Mouse (Mus musculus) forebrain, embryonic 11.5 days (tissue): ENCODE measurements around the gene Knstrn. TPM values are rescaled to one million over a fixed set of nuclear protein-coding genes. Genes with fewer than 3 reads are reported as not detected.

ENCODE experiments used
- ATAC-seq: fragments of 200-750 bp; cut with Nextera tagmentation; replicated peaks from 2 replicates; pipeline ENCODE4 v1.8.0; 2017; ENCODE audit warnings: moderate TSS enrichment; ENCODE audit not compliant: low FRiP score
- DNase-seq: peaks from one replicate; pipeline ENCODE4 v3.0.0-alpha.2; 2017; ENCODE audit warnings: low spot score
- H3K27ac ChIP-seq: fragments of 300-500 bp; sonication (generic); 2 replicates; pipeline ENCODE4 v1.5.1; 2014; ENCODE audit warnings: low read depth, low read length
- H3K27me3 ChIP-seq: fragments of 300-500 bp; sonication (generic); 2 replicates; pipeline ENCODE4 v1.6.1; 2014; ENCODE audit warnings: mild to moderate bottlenecking, low read length, mixed read lengths; ENCODE audit not compliant: control insufficient read depth, insufficient read depth
- H3K36me3 ChIP-seq: fragments of 300-500 bp; sonication (generic); 2 replicates; pipeline ENCODE4 v1.6.1; 2014; ENCODE audit warnings: mild to moderate bottlenecking, low read length, moderate library complexity, mixed read lengths; ENCODE audit not compliant: control insufficient read depth, insufficient read depth
- H3K4me1 ChIP-seq: fragments of 300-500 bp; sonication (generic); replicated peaks from 2 replicates; pipeline ENCODE4 v1.6.1; 2014; ENCODE audit warnings: low read length, mixed read lengths; ENCODE audit not compliant: control insufficient read depth, insufficient read depth
- H3K4me2 ChIP-seq: fragments of 300-500 bp; sonication (generic); 2 replicates; pipeline ENCODE4 v1.6.1; 2014; ENCODE audit warnings: low read depth, mild to moderate bottlenecking, low read length, moderate library complexity, mixed read lengths; ENCODE audit not compliant: severe bottlenecking
- H3K4me3 ChIP-seq: fragments of 300-500 bp; sonication (generic); 2 replicates; pipeline ENCODE4 v1.5.1; 2014; ENCODE audit warnings: low read depth, low read length
- H3K9ac ChIP-seq: fragments of 300-500 bp; sonication (generic); 2 replicates; pipeline ENCODE4 v1.6.1; 2014; ENCODE audit warnings: low read length
- H3K9me3 ChIP-seq: fragments of 300-500 bp; sonication (generic); 2 replicates; pipeline ENCODE4 v1.6.1; 2016; ENCODE audit warnings: low read length, mixed read lengths; ENCODE audit not compliant: control insufficient read depth
- WGBS: fragments of 180-500 bp; shearing (Covaris S2); extraction: QIAGEN DNeasy Blood & Tissue Kit; methylation state at CpG from one replicate; pipeline ENCODE4 v1.1.7; 2014; 5-methylcytosine and 5-hydroxymethylcytosine counted together
- polyA plus RNA-seq: library from polyadenylated mRNA; unstranded; fragments of >200 nt; fragmentation: Nextera tagmentation; extraction: Ambion mirVana; gene quantifications from 2 replicates; pipeline ENCODE4 v1.2.1, GENCODE M21; 2014

The Knstrn gene
- polyA plus RNA-seq, 1 experiment from 2014 or later: 202 TPM

GRCm38 (mm10) chr2:118802542-118803118 lies 11.2 kb upstream of the Knstrn start:
- H3K4me1 ChIP-seq: no peaks in the 10 kb centered on the region
- no peak overlapping the region for H3K4me3 ChIP-seq
- DNase-seq: no peak
- H3K36me3 ChIP-seq: no peaks in the 10 kb centered on the region
- ATAC-seq: no peak
- H3K9me3 ChIP-seq: no peaks in the 10 kb centered on the region
- no peaks in the 10 kb centered on the region for H3K27me3 ChIP-seq
- H3K4me2 ChIP-seq: no peak overlapping the region
- H3K27ac ChIP-seq: no peak overlapping the region
- WGBS: 75% methylated on average over 4 of the region's 4 CpGs
- no peak overlapping the region for H3K9ac ChIP-seq

DNA sequence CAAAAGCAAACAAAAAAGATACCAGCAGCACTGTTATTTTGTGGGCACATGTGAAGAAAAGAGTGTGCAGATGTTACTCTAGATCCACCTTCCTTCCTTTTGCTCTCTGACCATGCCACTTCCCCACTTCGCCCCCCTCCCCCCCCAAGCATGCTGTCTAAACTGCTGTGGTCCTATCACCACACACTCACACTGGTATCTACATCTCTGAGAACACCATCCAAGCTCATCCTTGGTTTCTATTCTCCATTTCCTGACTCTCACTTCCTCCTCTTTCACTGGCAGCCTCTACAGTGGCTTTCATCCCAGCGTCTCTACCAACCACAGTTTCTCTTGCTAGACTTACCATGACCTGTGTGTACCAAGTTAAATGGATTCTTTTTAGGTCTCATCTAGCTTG lies 9.3 kb upstream of the Knstrn start:
- DNase-seq (no peak), ATAC-seq (no peak)
- Histone ChIP-seq H3K9me3 (no peaks in the 10 kb centered on the region), H3K4me1 (no peaks in the 10 kb centered on the region), H3K9ac (no peak overlapping the region), H3K4me3 (no peak overlapping the region), H3K27me3 (no peaks in the 10 kb centered on the region), H3K36me3 (no peaks in the 10 kb centered on the region), H3K27ac (no peak overlapping the region), H3K4me2 (no peak overlapping the region)
- WGBS: 84% methylated on average over 2 of the region's 2 CpGs

- no peak overlapping the region for H3K9ac ChIP-seq
- H3K4me1 ChIP-seq: no peaks in the 10 kb centered on the region
- DNase-seq (no peak), ATAC-seq (no peak)
- 79% methylated on average over 3 of the region's 3 CpGs for WGBS
- no peak overlapping the region for H3K4me3 ChIP-seq
- H3K36me3 ChIP-seq: no peaks in the 10 kb centered on the region
- no peak overlapping the region for H3K4me2 ChIP-seq
- H3K27me3 ChIP-seq: no peaks in the 10 kb centered on the region
- no peaks in the 10 kb centered on the region for H3K9me3 ChIP-seq
- H3K27ac ChIP-seq: no peak overlapping the region
Measured at GRCm38 (mm10) chr2:118805137-118805536, 8.7 kb upstream of the Knstrn start.

- H3K27ac ChIP-seq: no peak overlapping the region
- WGBS: 51% methylated on average over 3 of the region's 3 CpGs
- H3K9ac ChIP-seq: no peak overlapping the region
- ATAC-seq: no peak
- H3K36me3 ChIP-seq: no peaks in the 10 kb centered on the region
- H3K4me1 ChIP-seq: no peaks in the 10 kb centered on the region
- H3K4me2 ChIP-seq: no peak overlapping the region
- DNase-seq: no peak
- H3K4me3 ChIP-seq: no peak overlapping the region
- H3K9me3 ChIP-seq: no peaks in the 10 kb centered on the region
- no peaks in the 10 kb centered on the region for H3K27me3 ChIP-seq
Measured at GRCm38 (mm10) chr2:118805756-118806155, 8.0 kb upstream of the Knstrn start.

DNA sequence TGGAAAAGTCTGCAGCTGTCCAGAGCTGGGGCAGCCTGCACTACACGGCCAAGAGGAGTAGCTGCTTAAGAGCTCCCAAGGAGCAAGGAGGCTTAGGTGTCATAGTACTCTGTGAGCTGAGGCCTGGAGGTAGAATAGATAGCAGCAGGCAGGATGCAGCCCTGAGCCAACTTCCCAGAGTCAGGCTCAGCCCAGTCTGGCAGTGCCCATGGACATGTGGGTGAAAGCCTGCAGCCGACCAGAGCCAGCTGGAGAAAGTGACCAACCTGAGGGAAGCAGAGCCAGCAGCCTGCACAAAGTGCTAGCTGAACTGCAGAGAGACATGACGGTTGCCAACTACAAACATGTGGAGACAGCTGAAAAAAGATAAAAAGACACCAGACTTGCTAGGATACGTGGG lies 6.9 kb upstream of the Knstrn start:
- no peaks in the 10 kb centered on the region for H3K27me3 ChIP-seq
- H3K27ac ChIP-seq: no peak overlapping the region
- WGBS: 76% methylated on average over 4 of the region's 4 CpGs
- H3K9ac ChIP-seq: no peak overlapping the region
- H3K9me3 ChIP-seq: no peaks in the 10 kb centered on the region
- no peak overlapping the region for H3K4me2 ChIP-seq
- no peak overlapping the region for H3K4me3 ChIP-seq
- DNase-seq (no peak), ATAC-seq (no peak)
- no peaks in the 10 kb centered on the region for H3K36me3 ChIP-seq
- no peaks in the 10 kb centered on the region for H3K4me1 ChIP-seq

- Histone ChIP-seq H3K27me3 (no peaks in the 10 kb centered on the region), H3K4me3 (no peak overlapping the region), H3K4me1 (peaks cover 7% of the 10 kb centered on the region), H3K4me2 (no peak overlapping the region), H3K27ac (no peak overlapping the region), H3K9me3 (no peaks in the 10 kb centered on the region), H3K36me3 (no peaks in the 10 kb centered on the region), H3K9ac (no peak overlapping the region)
- ATAC-seq (no peak), DNase-seq (no peak)
- WGBS: 25% methylated on average over 2 of the region's 2 CpGs
Measured at GRCm38 (mm10) chr2:118810861-118811260, 2.9 kb upstream of the Knstrn start.

GRCm38 (mm10) chr2:118812724-118813123 lies 1.1 kb upstream of the Knstrn start:
- H3K9ac ChIP-seq: no peak overlapping the region
- WGBS: 67% methylated on average over 1 of the region's 1 CpGs
- H3K4me1 ChIP-seq: peaks cover 7% of the 10 kb centered on the region
- no peak overlapping the region for H3K27ac ChIP-seq
- no peaks in the 10 kb centered on the region; the same call in 1 of the 2 replicates for H3K36me3 ChIP-seq
- ATAC-seq (no peak), DNase-seq (no peak)
- no peak overlapping the region for H3K4me3 ChIP-seq
- no peak overlapping the region for H3K4me2 ChIP-seq
- no peaks in the 10 kb centered on the region for H3K27me3 ChIP-seq
- H3K9me3 ChIP-seq: no peaks in the 10 kb centered on the region

DNA sequence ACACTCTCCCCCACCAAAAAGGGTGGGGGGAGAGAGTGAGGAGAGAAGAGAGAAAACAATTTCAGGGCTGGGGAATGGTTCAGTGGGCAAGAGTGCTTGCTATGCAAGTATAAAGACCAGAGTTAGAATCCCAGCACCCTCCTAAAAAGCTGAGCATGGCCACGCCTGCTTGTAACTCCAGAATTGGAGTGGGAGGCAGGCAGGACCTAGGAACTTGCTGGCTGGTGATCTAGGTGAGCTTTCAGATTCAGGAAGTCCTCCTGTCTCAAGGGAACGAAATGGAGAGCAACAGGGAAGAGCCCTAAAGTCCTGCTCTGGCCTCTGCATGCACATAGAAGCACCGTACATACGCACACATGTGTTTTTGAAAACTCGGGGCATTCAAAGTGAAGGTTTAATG lies 9.0 kb downstream of the Knstrn start:
- H3K27me3 ChIP-seq: no peaks in the 10 kb centered on the region
- WGBS: 93% methylated on average over 5 of the region's 5 CpGs
- DNase-seq (no peak), ATAC-seq (no peak)
- no peak overlapping the region for H3K9ac ChIP-seq
- no peak overlapping the region for H3K27ac ChIP-seq
- peaks cover 28% of the 10 kb centered on the region for H3K36me3 ChIP-seq
- no peak overlapping the region for H3K4me3 ChIP-seq
- H3K4me1 ChIP-seq: no peaks in the 10 kb centered on the region
- H3K4me2 ChIP-seq: no peak overlapping the region
- no peaks in the 10 kb centered on the region for H3K9me3 ChIP-seq

GRCm38 (mm10) chr2:118824396-118824795 lies 10.6 kb downstream of the Knstrn start:
- Histone ChIP-seq H3K4me3 (no peak overlapping the region), H3K36me3 (peaks cover 22% of the 10 kb centered on the region), H3K27me3 (no peaks in the 10 kb centered on the region), H3K9me3 (no peaks in the 10 kb centered on the region), H3K4me1 (no peaks in the 10 kb centered on the region), H3K9ac (no peak overlapping the region), H3K4me2 (no peak overlapping the region), H3K27ac (no peak overlapping the region)
- 97% methylated on average over 4 of the region's 4 CpGs for WGBS
- ATAC-seq (no peak), DNase-seq (no peak)
